Mouse (Mus musculus): ENCODE measurements around the gene Knstrn.

- TF ChIP-seq ZMIZ1 (IDR thresholded peaks at IDR 0.05; ENCODE audit: low read depth, low read length) (no peak), MAFK (IDR thresholded peaks at IDR 0.05; ENCODE audit: borderline replicate concordance, low read depth, low read length) (no peak), CTCF (IDR thresholded peaks at IDR 0.05 in 2 of 3, conservative IDR thresholded peaks at IDR 0.05 in 1 of 3; ENCODE audit: control insufficient read depth in 1 of 3, insufficient read depth in 1 of 3, low read depth in 2 of 3, low read length in 3 of 3, poor library complexity in 1 of 3, severe bottlenecking in 1 of 3) (no peak), EP300 (IDR thresholded peaks at IDR 0.05; ENCODE audit: low read depth in 1 of 2, low read length in 2 of 2) (no peak), E2F4 (IDR thresholded peaks at IDR 0.05; ENCODE audit: borderline replicate concordance, low read depth, low read length) (no peak), RCOR1 (IDR thresholded peaks at IDR 0.05; ENCODE audit: low read depth, low read length) (no peak), HCFC1 (IDR thresholded peaks at IDR 0.05; ENCODE audit: low read depth, low read length) (no peak), ETS1 (IDR thresholded peaks at IDR 0.05; ENCODE audit: low read depth, low read length) (no peak), MXI1 (IDR thresholded peaks at IDR 0.05; ENCODE audit: low read depth, low read length) (no peak)
Observed at GRCm38 (mm10) chr2:118876453-118876852, 62.6 kb downstream of the Knstrn start.

Data from MEL (cell line).